Mouse (Mus musculus) limb, embryonic 11.5 days (tissue): ENCODE results near the gene Gm3164. TPM values are rescaled to one million over a fixed set of nuclear protein-coding genes. Genes with fewer than 3 reads are reported as not detected.
A peak's percentile ranks its signal among the peaks of the same experiment; 100 is the strongest.
"Not testable (repeated sequence)": the region's sequence is repeated elsewhere in the genome, so short reads cannot be mapped to it uniquely, and the experiment has no call there.

Experiments
- ATAC-seq: fragments of 200-750 bp; cut with Nextera tagmentation; 2 replicates; pipeline ENCODE4 v1.8.0; 2017; ENCODE audit warnings: low read depth; ENCODE audit not compliant: insufficient number of reproducible peaks, low FRiP score, low TSS enrichment
- DNase-seq: peaks from one replicate; pipeline ENCODE4 v3.0.0-alpha.2; 2015; ENCODE audit warnings: low spot score
- H3K27ac ChIP-seq: fragments of 300-500 bp; sonication (generic); replicated peaks from 2 replicates; pipeline ENCODE4 v1.5.1; 2014; ENCODE audit warnings: low read depth, mild to moderate bottlenecking, low read length
- H3K27me3 ChIP-seq: fragments of 300-500 bp; sonication (generic); 2 replicates; pipeline ENCODE4 v1.6.1; 2014; ENCODE audit warnings: mild to moderate bottlenecking, low read length, mixed read lengths; ENCODE audit not compliant: control insufficient read depth, insufficient read depth
- H3K36me3 ChIP-seq: fragments of 300-500 bp; sonication (generic); 2 replicates; pipeline ENCODE4 v1.6.1; 2014; ENCODE audit warnings: mild to moderate bottlenecking, low read length, moderate library complexity, mixed read lengths; ENCODE audit not compliant: control insufficient read depth, insufficient read depth
- H3K4me1 ChIP-seq: fragments of 300-500 bp; sonication (generic); 2 replicates; pipeline ENCODE4 v1.6.1; 2014; ENCODE audit warnings: low read length, mixed read lengths; ENCODE audit not compliant: control insufficient read depth, insufficient read depth
- H3K4me2 ChIP-seq: fragments of 300-500 bp; sonication (generic); 2 replicates; pipeline ENCODE4 v1.6.1; 2014; ENCODE audit warnings: low read depth, mild to moderate bottlenecking, moderate library complexity; ENCODE audit not compliant: severe bottlenecking
- H3K4me3 ChIP-seq: fragments of 300-500 bp; sonication (generic); 2 replicates; pipeline ENCODE4 v1.5.1; 2014; ENCODE audit warnings: low read depth, low read length
- H3K9ac ChIP-seq: fragments of 300-500 bp; sonication (generic); 2 replicates; pipeline ENCODE4 v1.6.1; 2014; ENCODE audit warnings: mild to moderate bottlenecking, low read length
- H3K9me3 ChIP-seq: fragments of 300-500 bp; sonication (generic); 2 replicates; pipeline ENCODE4 v1.6.1; 2016; ENCODE audit warnings: low read length; ENCODE audit not compliant: control insufficient read depth
- WGBS: fragments of 180-500 bp; shearing (Covaris S2); extraction: QIAGEN DNeasy Blood & Tissue Kit; methylation state at CpG from one replicate; pipeline ENCODE4 v1.1.7; 2014; 5-methylcytosine and 5-hydroxymethylcytosine counted together
- polyA plus RNA-seq: library from polyadenylated mRNA; unstranded; fragments of >200 nt; fragmentation: Nextera tagmentation; extraction: Ambion mirVana; gene quantifications from 2 replicates; pipeline ENCODE4 v1.2.1, GENCODE M21; 2014

The Gm3164 gene
- 0.96 and 1.0 TPM in 2 replicates for polyA plus RNA-seq

GRCm38 (mm10) chr14:4414965-4415835 is at the start of gene Gm3164:
Gm3164 (plus strand) TSS chr14:4415448.
- not testable (repeated sequence) for H3K36me3 ChIP-seq, H3K27ac ChIP-seq, H3K9me3 ChIP-seq, H3K4me1 ChIP-seq, ATAC-seq, H3K27me3 ChIP-seq
- Histone ChIP-seq H3K4me2 (peak within 1 kb of the TSS; percentile 52), H3K4me3 (peak within 1 kb of the TSS; percentile 24), H3K9ac (peak within 1 kb of the TSS; percentile 22; the same call in 1 of the 2 replicates)
- peak; percentile 33 for DNase-seq
- 1% methylated on average over 24 of the region's 59 CpGs for WGBS

GRCm38 (mm10) chr14:4368991-4369390 is 46.3 kb upstream of the Gm3164 start:
- H3K36me3 ChIP-seq, H3K9me3 ChIP-seq: not testable (repeated sequence)
- WGBS = 87% methylated on average over 3 of the region's 3 CpGs

GRCm38 (mm10) chr14:4369691-4370090 is 45.6 kb upstream of the Gm3164 start:
- H3K27me3 ChIP-seq, H3K36me3 ChIP-seq, H3K4me3 ChIP-seq, DNase-seq, H3K27ac ChIP-seq, H3K4me1 ChIP-seq, H3K9ac ChIP-seq, H3K4me2 ChIP-seq, H3K9me3 ChIP-seq, ATAC-seq: not testable (repeated sequence)
- WGBS = 85% methylated on average over 3 of the region's 3 CpGs

More at GRCm38 (mm10) chr14:4368991-4369390, 46.3 kb upstream of the Gm3164 start:
- H3K4me2 ChIP-seq, H3K4me1 ChIP-seq, H3K4me3 ChIP-seq, H3K9ac ChIP-seq, ATAC-seq, DNase-seq, H3K27ac ChIP-seq, H3K27me3 ChIP-seq: not testable (repeated sequence)

GRCm38 (mm10) chr14:4377871-4378270 is 37.4 kb upstream of the Gm3164 start:
- not testable (repeated sequence) for H3K9ac ChIP-seq, H3K4me3 ChIP-seq, H3K36me3 ChIP-seq, H3K9me3 ChIP-seq, DNase-seq, ATAC-seq, H3K27me3 ChIP-seq, H3K4me1 ChIP-seq, H3K4me2 ChIP-seq, H3K27ac ChIP-seq

- DNase-seq, H3K4me1 ChIP-seq, H3K4me3 ChIP-seq, H3K9me3 ChIP-seq, H3K4me2 ChIP-seq, H3K27me3 ChIP-seq, H3K27ac ChIP-seq, ATAC-seq, H3K9ac ChIP-seq, H3K36me3 ChIP-seq: not testable (repeated sequence)
Observed at GRCm38 (mm10) chr14:4385606-4386005, 29.6 kb upstream of the Gm3164 start.

- not testable (repeated sequence) for H3K9me3 ChIP-seq, H3K4me1 ChIP-seq
- WGBS = 94% methylated on average over 2 of the region's 6 CpGs
Observed at GRCm38 (mm10) chr14:4392841-4393530, 22.3 kb upstream of the Gm3164 start.

GRCm38 (mm10) chr14:4397226-4397625 is 18.0 kb upstream of the Gm3164 start, which contains the start of gene Gm3159:
Gm3159 (plus strand) TSS chr14:4397526.
- not testable (repeated sequence) for ATAC-seq, H3K4me2 ChIP-seq, DNase-seq, H3K27me3 ChIP-seq, H3K9ac ChIP-seq, H3K9me3 ChIP-seq, H3K4me1 ChIP-seq, H3K27ac ChIP-seq, H3K36me3 ChIP-seq, H3K4me3 ChIP-seq
- WGBS = 33% methylated on average over 1 of the region's 3 CpGs

More at GRCm38 (mm10) chr14:4392841-4393530, 22.3 kb upstream of the Gm3164 start:
- ATAC-seq, H3K36me3 ChIP-seq, DNase-seq, H3K4me3 ChIP-seq, H3K27me3 ChIP-seq, H3K9ac ChIP-seq, H3K27ac ChIP-seq, H3K4me2 ChIP-seq: not testable (repeated sequence)

GRCm38 (mm10) chr14:4398624-4399023 is 16.6 kb upstream of the Gm3164 start:
- not testable (repeated sequence) for H3K9me3 ChIP-seq, DNase-seq, H3K4me2 ChIP-seq, H3K27me3 ChIP-seq, H3K27ac ChIP-seq, H3K9ac ChIP-seq, H3K4me1 ChIP-seq, ATAC-seq, H3K36me3 ChIP-seq, H3K4me3 ChIP-seq
